Mouse (Mus musculus) hindbrain, postnatal 0 days (tissue): ENCODE measurements around the gene Dnajc28. TPM values are rescaled to one million over a fixed set of nuclear protein-coding genes. Genes with fewer than 3 reads are reported as not detected.

Experiments
- ATAC-seq: fragments of 200-750 bp; cut with Nextera tagmentation; 2 replicates; pipeline ENCODE4 v1.8.0; 2017; ENCODE audit warnings: mild to moderate bottlenecking, moderate TSS enrichment, moderate library complexity
- DNase-seq: peaks from one replicate; pipeline ENCODE4 v3.0.0-alpha.2; 2015; ENCODE audit warnings: low spot score
- H3K27ac ChIP-seq: fragments of 300-500 bp; sonication (generic); 2 replicates; pipeline ENCODE4 v1.5.1; 2014; ENCODE audit warnings: mild to moderate bottlenecking
- H3K27me3 ChIP-seq: fragments of 300-500 bp; sonication (generic); 2 replicates; pipeline ENCODE4 v1.6.1; 2014; ENCODE audit warnings: low read length, mixed read lengths; ENCODE audit not compliant: insufficient read depth
- H3K36me3 ChIP-seq: fragments of 300-500 bp; sonication (generic); 2 replicates; pipeline ENCODE4 v1.6.1; 2014; ENCODE audit warnings: low read length, mixed read lengths; ENCODE audit not compliant: insufficient read depth
- H3K4me1 ChIP-seq: fragments of 300-500 bp; sonication (generic); 2 replicates; pipeline ENCODE4 v1.6.1; 2014; ENCODE audit warnings: antibody characterized with exemption, low read length, mixed read lengths; ENCODE audit not compliant: insufficient read depth
- H3K4me2 ChIP-seq: fragments of 300-500 bp; sonication (generic); 2 replicates; pipeline ENCODE4 v1.6.1; 2014; ENCODE audit warnings: low read depth, mild to moderate bottlenecking, low read length, moderate library complexity, mixed read lengths
- H3K4me3 ChIP-seq: fragments of 300-500 bp; sonication (generic); 2 replicates; pipeline ENCODE4 v1.5.1; 2014; ENCODE audit warnings: low read length
- H3K9ac ChIP-seq: fragments of 300-500 bp; sonication (generic); replicated peaks from 2 replicates; pipeline ENCODE4 v1.6.1; 2014; ENCODE audit warnings: mild to moderate bottlenecking, low read length, moderate library complexity, mixed read lengths
- H3K9me3 ChIP-seq: fragments of 300-500 bp; sonication (generic); 2 replicates; pipeline ENCODE4 v1.6.1; 2016; ENCODE audit warnings: low read length, mixed read lengths
- CTCF ChIP-seq: IDR thresholded peaks from 2 replicates; pipeline ENCODE4 v1.5.1; 2016; ENCODE audit warnings: antibody characterized with exemption, control low read depth, low read depth
- WGBS: fragments of 180-500 bp; shearing (Covaris S2); extraction: QIAGEN DNeasy Blood & Tissue Kit; methylation state at CpG from one replicate; pipeline ENCODE4 v1.1.7; 2014; 5-methylcytosine and 5-hydroxymethylcytosine counted together
- polyA plus RNA-seq: library from polyadenylated mRNA; unstranded; fragments of >200 nt; fragmentation: Nextera tagmentation; extraction: Ambion mirVana; gene quantifications from 2 replicates; pipeline ENCODE4 v1.2.1, GENCODE M21; 2015
- total RNA-seq: library from RNA; depleted of rRNA; stranded (reverse); fragments of >200 nt; gene quantifications from 2 replicates; pipeline ENCODE4 v1.2.3, GENCODE M21; 2014

The Dnajc28 gene
- total and polyA plus RNA-seq, 2 experiments from 2014 or later: 1.7 to 2.9 TPM

- no peak for TF ChIP-seq CTCF
- no peak for DNase-seq
- H3K27me3 ChIP-seq: no peaks in the 10 kb centered on the region
- H3K4me3 ChIP-seq: no peak overlapping the region
- H3K36me3 ChIP-seq: peaks cover 68% of the 10 kb centered on the region
- no peaks in the 10 kb centered on the region for H3K4me1 ChIP-seq
- H3K9me3 ChIP-seq: no peaks in the 10 kb centered on the region
- 97% methylated on average over 9 of the region's 9 CpGs for WGBS
- no peak overlapping the region for H3K27ac ChIP-seq
- no peak overlapping the region for H3K4me2 ChIP-seq
- no peak for ATAC-seq
- no peak overlapping the region for H3K9ac ChIP-seq
Measured at GRCm38 (mm10) chr16:91655285-91655684, 36.5 kb upstream of the Dnajc28 start.

- H3K27me3 ChIP-seq: no peaks in the 10 kb centered on the region
- H3K9ac ChIP-seq: no peak overlapping the region
- H3K4me2 ChIP-seq: no peak overlapping the region
- no peak for TF ChIP-seq CTCF
- H3K4me1 ChIP-seq: peaks cover 7% of the 10 kb centered on the region; the same call in 1 of the 2 replicates
- H3K36me3 ChIP-seq: peaks cover 39% of the 10 kb centered on the region
- ATAC-seq (no peak), DNase-seq (no peak)
- no peak overlapping the region for H3K4me3 ChIP-seq
- 89% methylated on average over 3 of the region's 3 CpGs for WGBS
- no peak overlapping the region for H3K27ac ChIP-seq
- no peaks in the 10 kb centered on the region for H3K9me3 ChIP-seq
Measured at GRCm38 (mm10) chr16:91652191-91652590, 33.4 kb upstream of the Dnajc28 start.

- Histone ChIP-seq H3K4me2 (peak overlapping the region; percentile 27; the same call in 1 of the 2 replicates), H3K4me1 (peaks cover 7% of the 10 kb centered on the region; the same call in 1 of the 2 replicates), H3K9me3 (no peaks in the 10 kb centered on the region)
Measured at GRCm38 (mm10) chr16:91649781-91650180, 31.0 kb upstream of the Dnajc28 start.

GRCm38 (mm10) chr16:91649246-91649645, 30.4 kb upstream of the Dnajc28 start:
- Histone ChIP-seq H3K4me3 (peak overlapping the region; percentile 81), H3K36me3 (peaks cover 12% of the 10 kb centered on the region), H3K4me2 (peak overlapping the region; percentile 76), H3K27ac (no peak overlapping the region), H3K4me1 (peaks cover 7% of the 10 kb centered on the region; the same call in 1 of the 2 replicates), H3K27me3 (no peaks in the 10 kb centered on the region), H3K9me3 (no peaks in the 10 kb centered on the region), H3K9ac (no peak overlapping the region)
- ATAC-seq (no peak), DNase-seq (no peak)
- TF ChIP-seq CTCF: no peak
- WGBS: 47% methylated on average over 3 of the region's 3 CpGs

More at GRCm38 (mm10) chr16:91649781-91650180, 31.0 kb upstream of the Dnajc28 start:
- DNase-seq (no peak), ATAC-seq (no peak)
- peaks cover 15% of the 10 kb centered on the region for H3K36me3 ChIP-seq
- H3K27me3 ChIP-seq: no peaks in the 10 kb centered on the region
- H3K9ac ChIP-seq: no peak overlapping the region
- TF ChIP-seq CTCF: no peak
- H3K27ac ChIP-seq: no peak overlapping the region
- no peak overlapping the region for H3K4me3 ChIP-seq

- ATAC-seq: peak; percentile 47
- 1% methylated on average over 24 of the region's 25 CpGs for WGBS
Measured at GRCm38 (mm10) chr16:91648220-91648550, 29.4 kb upstream of the Dnajc28 start.

GRCm38 (mm10) chr16:91647461-91648219, 28.8 kb upstream of the Dnajc28 start, which contains the start of gene Son:
Gene Son, plus strand, starts transcription at chr16:91647506.
- Histone ChIP-seq H3K4me1 (peaks cover 7% of the 10 kb centered on the region; the same call in 1 of the 2 replicates), H3K4me3 (peak within 1 kb of the TSS; percentile 81), H3K4me2 (peak within 1 kb of the TSS; percentile 76), H3K27me3 (no peaks in the 10 kb centered on the region), H3K9me3 (no peaks in the 10 kb centered on the region), H3K36me3 (peaks cover 12% of the 10 kb centered on the region), H3K27ac (peak within 1 kb of the TSS; percentile 97), H3K9ac (peak within 1 kb of the TSS; percentile 74)
- under 1% methylated on average over 68 of the region's 70 CpGs for WGBS
- peak; percentile 99 for DNase-seq
- peak; percentile 96 for ATAC-seq
- TF ChIP-seq CTCF: peak; percentile 20; the same call in 1 of the 2 replicates

More at GRCm38 (mm10) chr16:91648220-91648550, 29.4 kb upstream of the Dnajc28 start:
- Histone ChIP-seq H3K27me3 (no peaks in the 10 kb centered on the region), H3K4me3 (peak overlapping the region; percentile 81), H3K9ac (peak overlapping the region; percentile 74), H3K4me2 (peak overlapping the region; percentile 76), H3K9me3 (no peaks in the 10 kb centered on the region), H3K4me1 (peaks cover 7% of the 10 kb centered on the region; the same call in 1 of the 2 replicates), H3K36me3 (peaks cover 12% of the 10 kb centered on the region), H3K27ac (peak overlapping the region; percentile 97)
- no peak for TF ChIP-seq CTCF
- peak; percentile 73 for DNase-seq
